Mouse (Mus musculus) kidney, embryonic 14.5 days (tissue): Measurements from ENCODE around the gene Mfap5. TPM values are rescaled to one million over a fixed set of nuclear protein-coding genes. Genes with fewer than 3 reads are reported as not detected.

Experiments
- ATAC-seq: fragments of 200-750 bp; cut with Nextera tagmentation; 2 replicates; pipeline ENCODE4 v1.8.0; 2017; ENCODE audit warnings: moderate number of reproducible peaks, mild to moderate bottlenecking, moderate TSS enrichment, moderate library complexity; ENCODE audit not compliant: low FRiP score, low TSS enrichment
- H3K27ac ChIP-seq: fragments of 300-500 bp; sonication (generic); 2 replicates; pipeline ENCODE4 v1.5.1; 2014; ENCODE audit warnings: low read depth, mild to moderate bottlenecking, low read length, moderate library complexity, mixed read lengths
- H3K27me3 ChIP-seq: fragments of 300-500 bp; sonication (generic); 2 replicates; pipeline ENCODE4 v1.6.1; 2014; ENCODE audit warnings: mild to moderate bottlenecking, low read length; ENCODE audit not compliant: control insufficient read depth, insufficient read depth
- H3K36me3 ChIP-seq: fragments of 300-500 bp; sonication (generic); 2 replicates; pipeline ENCODE4 v1.6.1; 2014; ENCODE audit warnings: low read length, mixed read lengths; ENCODE audit not compliant: control insufficient read depth, insufficient read depth
- H3K4me1 ChIP-seq: fragments of 300-500 bp; sonication (generic); 2 replicates; pipeline ENCODE4 v1.6.1; 2014; ENCODE audit warnings: low read length, mixed read lengths; ENCODE audit not compliant: control insufficient read depth, insufficient read depth
- H3K4me2 ChIP-seq: fragments of 300-500 bp; sonication (generic); replicated peaks from 2 replicates; pipeline ENCODE4 v1.6.1; 2014; ENCODE audit warnings: low read depth, mild to moderate bottlenecking, low read length
- H3K4me3 ChIP-seq: fragments of 300-500 bp; sonication (generic); 2 replicates; pipeline ENCODE4 v1.5.1; 2014; ENCODE audit warnings: mild to moderate bottlenecking, low read length
- H3K9ac ChIP-seq: fragments of 300-500 bp; sonication (generic); 2 replicates; pipeline ENCODE4 v1.6.1; 2014; ENCODE audit warnings: low read depth, mild to moderate bottlenecking, low read length, moderate library complexity
- H3K9me3 ChIP-seq: fragments of 300-500 bp; sonication (generic); 2 replicates; pipeline ENCODE4 v1.6.1; 2016; ENCODE audit warnings: low read length; ENCODE audit not compliant: control insufficient read depth
- WGBS: fragments of 180-500 bp; shearing (Covaris S2); extraction: QIAGEN DNeasy Blood & Tissue Kit; methylation state at CpG from one replicate; pipeline ENCODE4 v1.1.7; 2014; 5-methylcytosine and 5-hydroxymethylcytosine counted together
- polyA plus RNA-seq: library from polyadenylated mRNA; unstranded; fragments of >200 nt; fragmentation: Nextera tagmentation; extraction: Ambion mirVana; gene quantifications from 2 replicates; pipeline ENCODE4 v1.2.1, GENCODE M21; 2014

The Mfap5 gene
- polyA plus RNA-seq, 1 experiment from 2014 or later: 10.4 TPM

GRCm38 (mm10) chr6:122486297-122487117 is 19.1 kb upstream of the Mfap5 start:
- Histone ChIP-seq H3K27ac (peak overlapping the region; percentile 47), H3K9me3 (no peaks in the 10 kb centered on the region), H3K27me3 (no peaks in the 10 kb centered on the region), H3K9ac (peak overlapping the region; percentile 73), H3K4me1 (no peaks in the 10 kb centered on the region), H3K36me3 (no peaks in the 10 kb centered on the region), H3K4me2 (peak overlapping the region; percentile 77), H3K4me3 (peak overlapping the region; percentile 73)
- WGBS: 1% methylated on average over 72 of the region's 111 CpGs
- peak; percentile 88 for ATAC-seq

GRCm38 (mm10) chr6:122490929-122491512 is 14.6 kb upstream of the Mfap5 start:
- peak overlapping the region; percentile 61 for H3K9ac ChIP-seq
- WGBS: 23% methylated on average over 15 of the region's 15 CpGs
- no peaks in the 10 kb centered on the region for H3K9me3 ChIP-seq
- H3K36me3 ChIP-seq: no peaks in the 10 kb centered on the region
- H3K4me3 ChIP-seq: peak overlapping the region; percentile 39
- peak overlapping the region; percentile 73 for H3K27ac ChIP-seq
- H3K27me3 ChIP-seq: no peaks in the 10 kb centered on the region
- H3K4me1 ChIP-seq: peaks cover 11% of the 10 kb centered on the region; the same call in 1 of the 2 replicates
- ATAC-seq: no peak
- H3K4me2 ChIP-seq: peak overlapping the region; percentile 64

DNA sequence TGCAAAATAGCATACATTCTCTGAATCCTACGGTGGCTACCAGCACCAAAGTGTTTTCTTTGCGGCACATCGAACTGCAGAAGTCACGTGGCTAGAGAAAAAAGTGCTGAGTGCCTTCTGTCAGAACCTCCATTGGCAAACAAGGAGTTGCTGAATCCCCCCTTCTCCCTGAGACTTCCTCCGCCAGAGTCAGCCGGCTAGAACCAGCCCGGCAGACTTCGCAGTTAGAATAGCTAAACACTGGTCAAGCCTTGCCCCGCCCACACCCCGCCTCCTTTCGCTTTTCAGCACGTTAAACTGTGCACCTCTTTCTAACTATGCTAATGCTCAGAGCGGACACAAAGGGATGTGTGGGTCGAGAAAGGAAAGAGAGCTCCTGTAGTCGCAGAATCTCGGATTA is 14.1 kb upstream of the Mfap5 start:
- Histone ChIP-seq H3K9me3 (no peaks in the 10 kb centered on the region), H3K4me3 (peak overlapping the region; percentile 39), H3K4me2 (peak overlapping the region; percentile 64), H3K9ac (peak overlapping the region; percentile 61), H3K27ac (peak overlapping the region; percentile 73), H3K27me3 (no peaks in the 10 kb centered on the region), H3K36me3 (no peaks in the 10 kb centered on the region), H3K4me1 (peaks cover 11% of the 10 kb centered on the region; the same call in 1 of the 2 replicates)
- peak; percentile 92 for ATAC-seq
- WGBS: under 1% methylated on average over 16 of the region's 16 CpGs

DNA sequence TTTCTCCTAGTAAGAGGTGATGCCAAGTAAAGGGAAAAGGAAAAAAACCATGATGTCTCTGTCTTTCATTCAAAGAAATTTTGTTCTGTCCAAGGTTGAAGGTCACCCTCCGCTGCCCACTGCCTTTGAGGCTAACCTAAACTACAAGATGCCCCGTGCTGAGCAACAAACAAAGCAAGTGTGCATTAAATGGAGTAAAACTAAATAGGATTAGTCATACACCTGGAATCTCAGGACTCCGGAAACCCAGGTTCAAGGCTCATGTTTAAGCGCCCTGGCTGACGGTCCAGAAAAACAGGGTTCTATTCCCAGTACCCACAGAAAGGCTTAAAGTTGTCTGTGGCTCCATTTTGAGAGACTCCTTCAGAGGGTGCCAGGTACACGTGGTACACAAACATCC is 13.2 kb upstream of the Mfap5 start:
- Histone ChIP-seq H3K4me1 (peaks cover 11% of the 10 kb centered on the region; the same call in 1 of the 2 replicates), H3K9me3 (no peaks in the 10 kb centered on the region), H3K9ac (no peak overlapping the region), H3K27me3 (no peaks in the 10 kb centered on the region), H3K4me2 (peak overlapping the region; percentile 64; the same call in 1 of the 2 replicates), H3K27ac (no peak overlapping the region), H3K36me3 (no peaks in the 10 kb centered on the region), H3K4me3 (no peak overlapping the region; the same call in 1 of the 2 replicates)
- 30% methylated on average over 6 of the region's 6 CpGs for WGBS
- ATAC-seq: no peak

DNA sequence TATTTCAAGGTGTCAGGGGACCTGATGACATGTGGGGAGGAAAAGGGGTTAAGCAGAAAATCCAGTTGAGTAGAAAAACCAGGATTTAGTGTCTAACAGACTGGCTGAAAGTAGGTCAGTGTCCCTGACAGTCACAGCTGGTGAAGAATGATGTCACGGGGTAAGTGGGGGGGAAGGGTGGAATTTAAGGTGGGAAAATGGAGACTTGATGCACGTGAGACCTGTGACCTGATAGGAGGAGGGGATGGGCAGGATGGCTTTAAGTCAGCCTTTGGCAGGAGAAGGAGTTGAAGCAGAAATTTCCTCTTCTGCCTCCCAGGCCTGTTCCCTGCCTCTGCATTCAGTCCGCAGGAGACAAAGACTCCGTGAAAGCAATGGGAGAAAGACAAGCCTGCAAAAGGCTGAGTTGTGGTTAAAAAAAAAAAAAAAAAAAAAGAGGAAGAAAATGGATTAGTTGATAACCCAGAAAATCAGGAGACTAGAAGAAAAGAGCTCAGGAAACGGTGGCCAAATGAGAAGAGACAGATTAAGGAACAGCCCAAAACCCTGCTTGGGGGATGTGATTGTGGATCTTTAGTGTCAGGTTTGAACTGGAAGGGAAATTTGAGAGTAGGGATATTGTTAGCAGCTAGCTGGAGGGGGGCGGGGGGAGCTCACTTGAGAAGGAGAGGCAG is 11.7 kb upstream of the Mfap5 start:
- no peak overlapping the region for H3K9ac ChIP-seq
- 49% methylated on average over 6 of the region's 6 CpGs for WGBS
- no peaks in the 10 kb centered on the region for H3K27me3 ChIP-seq
- H3K4me2 ChIP-seq: no peak overlapping the region
- H3K9me3 ChIP-seq: no peaks in the 10 kb centered on the region
- H3K36me3 ChIP-seq: no peaks in the 10 kb centered on the region
- ATAC-seq: no peak
- H3K27ac ChIP-seq: no peak overlapping the region
- H3K4me3 ChIP-seq: no peak overlapping the region
- H3K4me1 ChIP-seq: peaks cover 11% of the 10 kb centered on the region; the same call in 1 of the 2 replicates

DNA sequence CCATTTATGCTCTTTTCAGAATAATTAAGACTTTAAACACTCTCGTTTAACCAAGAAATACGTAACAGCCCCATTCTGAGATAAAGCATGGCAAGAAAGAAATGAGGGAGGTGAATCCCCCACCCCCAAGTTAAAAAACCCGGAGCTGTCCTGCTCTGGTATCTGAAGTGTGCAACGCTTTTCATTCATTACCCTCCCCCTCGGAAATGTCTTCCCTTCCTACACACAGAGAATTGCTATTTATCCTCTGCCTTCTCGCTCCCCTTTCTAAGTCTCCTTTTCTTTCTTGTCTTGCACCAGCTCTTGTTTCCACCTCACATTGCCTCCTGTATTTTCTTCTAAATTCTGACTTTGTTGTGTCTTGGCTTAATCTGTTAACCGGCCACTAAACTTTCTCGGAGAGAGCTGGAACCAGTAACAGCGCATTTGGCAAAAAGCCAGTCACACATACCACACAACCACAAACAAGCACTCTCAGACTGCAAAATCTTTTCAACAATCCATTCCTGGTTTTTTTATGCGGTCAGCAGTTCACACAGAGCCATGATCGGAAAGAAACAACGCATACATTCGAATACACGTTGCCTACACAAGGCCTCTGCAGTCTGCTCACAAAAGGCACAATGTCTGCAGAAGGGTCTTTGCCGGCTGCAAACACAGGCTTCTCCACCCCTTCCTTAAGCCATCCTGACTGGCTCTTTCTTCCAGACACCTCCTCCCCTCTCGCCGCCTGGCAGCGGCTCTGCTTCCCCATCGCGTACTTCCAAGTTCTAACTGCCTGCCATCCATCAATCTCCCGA is 10.4 kb upstream of the Mfap5 start:
- no peaks in the 10 kb centered on the region for H3K36me3 ChIP-seq
- H3K4me3 ChIP-seq: peak overlapping the region; percentile 6; the same call in 1 of the 2 replicates
- peak overlapping the region; percentile 44 for H3K27ac ChIP-seq
- ATAC-seq: peak; percentile 23; the same call in 1 of the 2 replicates
- 11% methylated on average over 21 of the region's 21 CpGs for WGBS
- H3K27me3 ChIP-seq: no peaks in the 10 kb centered on the region
- H3K4me2 ChIP-seq: peak overlapping the region; percentile 35
- peak overlapping the region; percentile 45; the same call in 1 of the 2 replicates for H3K9ac ChIP-seq
- peaks cover 11% of the 10 kb centered on the region; the same call in 1 of the 2 replicates for H3K4me1 ChIP-seq
- H3K9me3 ChIP-seq: no peaks in the 10 kb centered on the region

DNA sequence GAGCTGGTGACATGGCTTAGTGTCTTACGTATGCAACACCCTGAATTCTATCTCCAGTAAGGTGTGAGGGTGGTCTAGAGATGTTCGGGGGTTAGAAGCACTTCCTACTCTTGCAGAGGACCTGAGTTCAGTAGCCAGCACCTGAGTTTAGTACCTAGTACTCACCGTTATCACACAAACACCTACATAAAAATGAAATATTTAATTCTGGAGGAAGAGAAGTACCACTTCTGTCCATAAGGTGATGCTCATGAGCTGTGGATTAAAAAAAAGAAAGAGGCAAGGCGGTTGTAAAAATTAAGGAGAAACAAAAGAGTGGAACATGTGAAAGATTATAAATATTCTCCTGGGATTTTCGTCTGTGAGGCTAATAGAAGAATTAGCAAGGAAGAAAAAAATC is 9.1 kb upstream of the Mfap5 start:
- Histone ChIP-seq H3K27ac (peak overlapping the region; percentile 44; the same call in 1 of the 2 replicates), H3K36me3 (no peaks in the 10 kb centered on the region), H3K9ac (no peak overlapping the region), H3K9me3 (no peaks in the 10 kb centered on the region), H3K27me3 (no peaks in the 10 kb centered on the region), H3K4me3 (no peak overlapping the region), H3K4me1 (peaks cover 11% of the 10 kb centered on the region; the same call in 1 of the 2 replicates), H3K4me2 (no peak overlapping the region)
- no peak for ATAC-seq
- WGBS: 36% methylated on average over 5 of the region's 5 CpGs

DNA sequence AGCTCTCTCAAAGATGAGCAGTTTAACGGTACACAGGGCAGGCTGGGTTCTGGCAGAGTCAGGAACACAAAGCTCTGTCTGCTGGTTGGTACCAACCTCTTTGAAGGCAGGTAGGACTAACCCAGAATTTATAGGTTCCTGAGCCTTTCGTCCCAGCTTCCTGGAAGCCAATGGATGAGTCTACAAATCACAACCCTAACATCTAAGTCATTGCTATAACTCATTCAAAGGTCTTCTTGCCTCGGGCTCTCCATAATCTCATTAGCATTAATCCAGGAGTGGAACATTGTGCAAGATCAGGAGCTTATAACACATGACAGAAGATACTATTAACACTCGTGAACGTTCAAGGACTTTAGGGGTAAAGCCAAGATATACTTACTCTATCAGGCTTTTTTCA is 7.0 kb upstream of the Mfap5 start, which contains the start of gene Rimklb:
TSS of gene Rimklb (minus strand) at position 101 of the 400 bp plus-strand sequence.
- peaks cover 11% of the 10 kb centered on the region; the same call in 1 of the 2 replicates for H3K4me1 ChIP-seq
- no peaks in the 10 kb centered on the region for H3K27me3 ChIP-seq
- WGBS: 76% methylated on average over 5 of the region's 5 CpGs
- H3K36me3 ChIP-seq: no peaks in the 10 kb centered on the region
- no peaks in the 10 kb centered on the region for H3K9me3 ChIP-seq
- H3K4me2 ChIP-seq: no peak within 1 kb of the TSS
- H3K9ac ChIP-seq: no peak within 1 kb of the TSS
- H3K4me3 ChIP-seq: no peak within 1 kb of the TSS
- no peak within 1 kb of the TSS for H3K27ac ChIP-seq
- no peak for ATAC-seq
